Mouse (Mus musculus): ENCODE measurements at regions not wholly inside any gene's neighbourhood (a gene's known extent, or its start where the extent isn't known, plus 50 kb on each side); places are given as distances from the start of the nearest gene placed in this dataset.
A peak's percentile ranks its signal among the peaks of the same experiment; 100 is the strongest.

DNA sequence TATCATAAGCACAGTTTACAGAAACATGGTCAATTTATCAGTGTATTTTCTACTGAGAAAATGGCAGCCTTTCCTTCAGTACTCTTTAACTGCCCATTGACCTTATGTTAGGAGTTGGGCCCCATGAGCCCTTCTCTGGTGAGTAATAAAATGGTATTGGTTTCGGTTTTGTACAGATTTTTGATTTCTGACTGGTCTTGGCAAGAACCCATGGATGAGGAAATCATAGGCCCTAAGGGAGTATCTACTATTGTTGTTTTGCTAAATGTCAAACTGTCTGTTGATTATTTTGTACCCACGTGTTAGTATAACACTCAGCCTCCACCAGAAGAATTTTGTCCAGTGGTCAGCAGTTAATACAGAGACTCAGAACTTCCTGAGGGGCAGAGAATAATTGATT, 83.5 kb upstream of the Fign start:
- no peak for TF ChIP-seq CTCF (IDR thresholded peaks at IDR 0.05; ENCODE audit: borderline replicate concordance, insufficient read depth, low read length)
- H3K4me1 ChIP-seq (ENCODE audit: control insufficient read depth, insufficient read depth, low read length) = no peaks in the 10 kb centered on the region
- no peak overlapping the region for H3K4me3 ChIP-seq (ENCODE audit: insufficient read depth, low read length)
- peak overlapping the region; percentile 52 for H3K27ac ChIP-seq (ENCODE audit: insufficient read depth, low read length)

DNA sequence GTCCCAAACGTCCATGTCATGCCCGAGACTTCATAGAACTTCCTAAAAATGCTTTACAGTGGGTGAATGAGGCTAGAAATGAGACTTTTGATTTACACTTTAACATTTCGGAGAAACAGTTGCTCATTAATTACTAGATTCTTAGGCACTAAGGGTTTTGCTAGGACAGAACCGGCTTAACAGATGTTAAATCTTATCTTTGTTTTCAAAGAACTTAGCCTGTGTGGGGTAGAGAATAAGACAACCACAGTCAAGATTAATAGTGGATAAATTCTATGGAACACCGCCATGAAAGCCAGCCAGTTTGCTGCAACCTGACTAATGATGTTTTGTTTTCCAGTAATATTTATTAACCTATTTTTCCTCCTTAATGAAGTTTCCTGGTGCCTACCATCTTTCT, 66.6 kb upstream of the Fign start:
- Histone ChIP-seq H3K27ac (ENCODE audit: insufficient read depth, low read length) (no peak overlapping the region), H3K4me1 (ENCODE audit: control insufficient read depth, insufficient read depth, low read length) (no peaks in the 10 kb centered on the region), H3K4me3 (ENCODE audit: insufficient read depth, low read length) (no peak overlapping the region)
- TF ChIP-seq POLR2A (IDR thresholded peaks at IDR 0.05; ENCODE audit: low read depth, low read length) = no peak
- TF ChIP-seq CTCF (IDR thresholded peaks at IDR 0.05; ENCODE audit: borderline replicate concordance, insufficient read depth, low read length) = no peak
